Mouse (Mus musculus): ENCODE results near the gene Hsd11b1.

DNA sequence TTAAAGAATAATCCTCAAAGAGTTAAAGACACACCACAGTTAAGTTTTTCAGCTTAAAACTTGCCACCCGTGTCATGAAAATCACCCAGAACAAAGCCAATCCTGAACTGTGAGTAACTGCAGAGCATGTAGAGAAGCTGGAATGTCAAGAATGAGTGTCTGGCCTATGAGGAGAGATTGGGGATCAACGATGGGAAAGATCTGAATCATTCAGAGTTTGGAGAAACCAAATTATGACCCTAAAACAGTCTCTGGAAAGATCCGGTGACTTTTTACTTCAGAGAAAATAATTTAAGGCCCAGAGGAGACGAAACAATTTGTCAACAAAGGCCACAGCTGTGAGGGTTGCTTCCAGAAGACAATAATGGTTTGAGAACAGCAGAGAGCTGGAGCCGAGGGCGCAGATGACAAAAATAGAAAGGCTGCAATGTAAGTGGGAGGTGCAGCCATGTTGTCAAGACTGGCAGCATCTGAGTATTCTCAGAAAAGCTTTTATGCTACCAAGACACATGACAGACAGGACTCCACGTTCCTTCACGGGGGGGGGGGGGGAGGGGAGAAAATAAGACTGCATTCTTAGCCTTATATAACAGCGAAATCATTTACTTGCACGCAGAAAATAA lies 20.2 kb downstream of the Hsd11b1 start:
- TF ChIP-seq CTCF (IDR thresholded peaks at IDR 0.05; ENCODE audit: low read depth) (no peak), EP300 (optimal IDR thresholded peaks at IDR 0.05) (no peak)
